ENCODE assay signal across 17 mouse cellular contexts in the genomic region with DNA sequence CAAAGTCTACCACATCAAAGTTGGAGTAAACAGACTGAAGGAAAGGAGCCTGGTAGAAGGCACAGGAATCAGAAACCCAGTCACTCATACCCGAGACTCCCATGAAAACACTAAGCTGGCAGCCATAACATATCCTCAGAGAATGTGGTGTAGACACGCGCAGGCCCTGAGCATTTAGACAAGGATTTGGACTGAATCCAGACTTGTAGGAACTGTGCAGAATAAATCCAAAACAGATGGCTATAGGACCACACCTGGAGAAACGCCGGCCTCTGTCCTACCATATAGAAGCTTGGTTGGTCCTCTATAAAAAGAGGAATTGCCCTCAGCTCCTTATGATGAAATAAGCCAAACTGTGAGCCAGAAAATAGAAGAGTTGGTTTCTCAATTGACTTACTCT.
"Had no signal": no experiment of that assay in that cellular context is flagged by ENCODE, and none has a peak within 500 bp of the region (broad histone marks: within the 10 kb centered on the region; RNA-seq: fewer than 3 reads in every experiment).

No protein-coding gene starts in this region.

- H3K27me3 ChIP-seq: midbrain, embryonic 12.5 days; neural tube, embryonic 13.5 days; neural tube, embryonic 15.5 days; stomach, embryonic 15.5 days had no signal

- H3K4me1 ChIP-seq: midbrain, embryonic 10.5 days; midbrain, embryonic 12.5 days; neural tube, embryonic 13.5 days; neural tube, embryonic 15.5 days; stomach, embryonic 15.5 days had no signal

- ATAC-seq: midbrain, embryonic 16.5 days had no signal

- H3K4me2 ChIP-seq: lung, embryonic 14.5 days; midbrain, embryonic 12.5 days; neural tube, embryonic 13.5 days; neural tube, embryonic 15.5 days; stomach, embryonic 15.5 days had no signal

- H3K9me3 ChIP-seq: midbrain, embryonic 10.5 days; midbrain, embryonic 12.5 days; neural tube, embryonic 13.5 days; neural tube, embryonic 15.5 days; stomach, embryonic 15.5 days had no signal

- H3K4me3 ChIP-seq: midbrain, embryonic 10.5 days; midbrain, embryonic 12.5 days; myocyte; neural tube, embryonic 13.5 days; neural tube, embryonic 15.5 days; stomach, embryonic 15.5 days had no signal

- H3K36me3 ChIP-seq: midbrain, embryonic 10.5 days; midbrain, embryonic 12.5 days; neural tube, embryonic 13.5 days; neural tube, embryonic 15.5 days; stomach, embryonic 15.5 days had no signal

- H3K27ac ChIP-seq: midbrain, embryonic 10.5 days; midbrain, embryonic 12.5 days; neural tube, embryonic 13.5 days; neural tube, embryonic 15.5 days; stomach, embryonic 15.5 days; stomach, postnatal 0 days had no signal

- H3K9ac ChIP-seq: lung, embryonic 14.5 days; midbrain, embryonic 12.5 days; neural tube, embryonic 13.5 days; neural tube, embryonic 15.5 days; stomach, embryonic 15.5 days had no signal

- DNase-seq: lung, adult 18-20 months; lung, embryonic 14.5 days; lung, postnatal 10 days; lung, postnatal 4 days; midbrain, embryonic 14.5 days; right cerebral cortex, postnatal 14 days; thymus, adult 2 months; thymus, postnatal 25 days; thymus, postnatal 4 days had no signal
